Mouse (Mus musculus): Measurements from ENCODE around the gene Xxylt1. TPM values are rescaled to one million over a fixed set of nuclear protein-coding genes. Genes with fewer than 3 reads are reported as not detected.

Xxylt1 gene
- polyA plus RNA-seq, 1 experiment from 2014 or later = 18.1 TPM

GRCm38 (mm10) chr16:31066344-31067098 is 14.7 kb downstream of the Xxylt1 start:
- no peak for ATAC-seq (ENCODE audit: low FRiP score)
- WGBS = 67% methylated on average over 15 of the region's 15 CpGs

GRCm38 (mm10) chr16:31064782-31065181 is 16.4 kb downstream of the Xxylt1 start:
- Histone ChIP-seq H3K27me3 (ENCODE audit: control insufficient read depth, insufficient read depth, low read length) (no peaks in the 10 kb centered on the region), H3K9me3 (ENCODE audit: control insufficient read depth, low read length) (no peaks in the 10 kb centered on the region), H3K4me1 (replicated peaks; ENCODE audit: control insufficient read depth, insufficient read depth, low read length) (no peaks in the 10 kb centered on the region), H3K9ac (no peak overlapping the region), H3K36me3 (replicated peaks; ENCODE audit: control insufficient read depth, insufficient read depth) (no peaks in the 10 kb centered on the region), H3K4me3 (replicated peaks; ENCODE audit: low read length) (no peak overlapping the region), H3K27ac (no peak overlapping the region), H3K4me2 (replicated peaks) (no peak overlapping the region)
- DNase-seq (ENCODE audit: low spot score) (no peak), ATAC-seq (ENCODE audit: low FRiP score) (no peak)
- WGBS = 94% methylated on average over 6 of the region's 6 CpGs

More at GRCm38 (mm10) chr16:31066344-31067098, 14.7 kb downstream of the Xxylt1 start:
- Histone ChIP-seq H3K36me3 (replicated peaks; ENCODE audit: control insufficient read depth, insufficient read depth) (no peaks in the 10 kb centered on the region), H3K27me3 (ENCODE audit: control insufficient read depth, insufficient read depth, low read length) (no peaks in the 10 kb centered on the region), H3K4me2 (replicated peaks) (no peak overlapping the region), H3K27ac (no peak overlapping the region), H3K9me3 (ENCODE audit: control insufficient read depth, low read length) (no peaks in the 10 kb centered on the region), H3K4me1 (replicated peaks; ENCODE audit: control insufficient read depth, insufficient read depth, low read length) (no peaks in the 10 kb centered on the region), H3K9ac (no peak overlapping the region), H3K4me3 (replicated peaks; ENCODE audit: low read length) (no peak overlapping the region)
- DNase-seq (ENCODE audit: low spot score) = no peak

- DNase-seq (ENCODE audit: low spot score) (no peak), ATAC-seq (ENCODE audit: low FRiP score) (no peak)
- no peak overlapping the region for H3K27ac ChIP-seq
- no peaks in the 10 kb centered on the region for H3K27me3 ChIP-seq (ENCODE audit: control insufficient read depth, insufficient read depth, low read length)
- H3K9me3 ChIP-seq (ENCODE audit: control insufficient read depth, low read length) = no peaks in the 10 kb centered on the region
- no peak overlapping the region for H3K4me3 ChIP-seq (replicated peaks; ENCODE audit: low read length)
- WGBS = 91% methylated on average over 3 of the region's 3 CpGs
- H3K9ac ChIP-seq = no peak overlapping the region
- no peaks in the 10 kb centered on the region for H3K36me3 ChIP-seq (replicated peaks; ENCODE audit: control insufficient read depth, insufficient read depth)
- 0 out of 2 replicates have a peak, but pooled peaks cover 3% of the 10 kb centered on the region for H3K4me1 ChIP-seq (replicated peaks; ENCODE audit: control insufficient read depth, insufficient read depth, low read length)
- H3K4me2 ChIP-seq (replicated peaks) = no peak overlapping the region
Observed at GRCm38 (mm10) chr16:31062918-31063317, 18.3 kb downstream of the Xxylt1 start.

- no peak overlapping the region for H3K27ac ChIP-seq
- H3K4me3 ChIP-seq (replicated peaks; ENCODE audit: low read length) = no peak overlapping the region
- DNase-seq (ENCODE audit: low spot score) (no peak), ATAC-seq (ENCODE audit: low FRiP score) (no peak)
- no peaks in the 10 kb centered on the region for H3K36me3 ChIP-seq (replicated peaks; ENCODE audit: control insufficient read depth, insufficient read depth)
- H3K9ac ChIP-seq = no peak overlapping the region
- 84% methylated on average over 11 of the region's 11 CpGs for WGBS
- 0 out of 2 replicates have a peak, but pooled peaks cover 3% of the 10 kb centered on the region for H3K4me1 ChIP-seq (replicated peaks; ENCODE audit: control insufficient read depth, insufficient read depth, low read length)
- no peaks in the 10 kb centered on the region for H3K9me3 ChIP-seq (ENCODE audit: control insufficient read depth, low read length)
- H3K27me3 ChIP-seq (ENCODE audit: control insufficient read depth, insufficient read depth, low read length) = no peaks in the 10 kb centered on the region
- no peak overlapping the region for H3K4me2 ChIP-seq (replicated peaks)
Observed at GRCm38 (mm10) chr16:31061246-31061880, 19.9 kb downstream of the Xxylt1 start.

GRCm38 (mm10) chr16:31060714-31061113 is 20.5 kb downstream of the Xxylt1 start:
- Histone ChIP-seq H3K9ac (no peak overlapping the region), H3K27me3 (ENCODE audit: control insufficient read depth, insufficient read depth, low read length) (no peaks in the 10 kb centered on the region), H3K4me2 (replicated peaks) (no peak overlapping the region), H3K4me1 (replicated peaks; ENCODE audit: control insufficient read depth, insufficient read depth, low read length) (0 out of 2 replicates have a peak, but pooled peaks cover 3% of the 10 kb centered on the region), H3K36me3 (replicated peaks; ENCODE audit: control insufficient read depth, insufficient read depth) (no peaks in the 10 kb centered on the region), H3K27ac (no peak overlapping the region), H3K9me3 (ENCODE audit: control insufficient read depth, low read length) (no peaks in the 10 kb centered on the region), H3K4me3 (replicated peaks; ENCODE audit: low read length) (no peak overlapping the region)
- no peak for ATAC-seq (ENCODE audit: low FRiP score)
- WGBS = 94% methylated on average over 13 of the region's 13 CpGs
- no peak for DNase-seq (ENCODE audit: low spot score)

- H3K4me2 ChIP-seq (replicated peaks) = no peak overlapping the region
- H3K9ac ChIP-seq = no peak overlapping the region
- no peaks in the 10 kb centered on the region for H3K27me3 ChIP-seq (ENCODE audit: control insufficient read depth, insufficient read depth, low read length)
- H3K36me3 ChIP-seq (replicated peaks; ENCODE audit: control insufficient read depth, insufficient read depth) = no peaks in the 10 kb centered on the region
- WGBS = 96% methylated on average over 3 of the region's 3 CpGs
- DNase-seq (ENCODE audit: low spot score) = no peak
- H3K4me3 ChIP-seq (replicated peaks; ENCODE audit: low read length) = no peak overlapping the region
- 0 out of 2 replicates have a peak, but pooled peaks cover 3% of the 10 kb centered on the region for H3K4me1 ChIP-seq (replicated peaks; ENCODE audit: control insufficient read depth, insufficient read depth, low read length)
- no peak overlapping the region for H3K27ac ChIP-seq
- H3K9me3 ChIP-seq (ENCODE audit: control insufficient read depth, low read length) = no peaks in the 10 kb centered on the region
- ATAC-seq (ENCODE audit: low FRiP score) = no peak
Observed at GRCm38 (mm10) chr16:31060226-31060625, 21.0 kb downstream of the Xxylt1 start.

GRCm38 (mm10) chr16:31059730-31060129 is 21.5 kb downstream of the Xxylt1 start:
- Histone ChIP-seq H3K36me3 (replicated peaks; ENCODE audit: control insufficient read depth, insufficient read depth) (no peaks in the 10 kb centered on the region), H3K27ac (no peak overlapping the region), H3K4me1 (replicated peaks; ENCODE audit: control insufficient read depth, insufficient read depth, low read length) (0 out of 2 replicates have a peak, but pooled peaks cover 3% of the 10 kb centered on the region), H3K9ac (no peak overlapping the region), H3K4me2 (replicated peaks) (no peak overlapping the region), H3K27me3 (ENCODE audit: control insufficient read depth, insufficient read depth, low read length) (no peaks in the 10 kb centered on the region), H3K9me3 (ENCODE audit: control insufficient read depth, low read length) (no peaks in the 10 kb centered on the region), H3K4me3 (replicated peaks; ENCODE audit: low read length) (no peak overlapping the region)
- DNase-seq (ENCODE audit: low spot score) = no peak
- ATAC-seq (ENCODE audit: low FRiP score) = no peak
- 93% methylated on average over 4 of the region's 4 CpGs for WGBS

GRCm38 (mm10) chr16:31052812-31053211 is 28.4 kb downstream of the Xxylt1 start:
- ATAC-seq (ENCODE audit: low FRiP score) (no peak), DNase-seq (ENCODE audit: low spot score) (no peak)
- Histone ChIP-seq H3K4me3 (replicated peaks; ENCODE audit: low read length) (no peak overlapping the region), H3K9ac (no peak overlapping the region), H3K4me1 (replicated peaks; ENCODE audit: control insufficient read depth, insufficient read depth, low read length) (no peaks in the 10 kb centered on the region), H3K36me3 (replicated peaks; ENCODE audit: control insufficient read depth, insufficient read depth) (no peaks in the 10 kb centered on the region), H3K9me3 (ENCODE audit: control insufficient read depth, low read length) (no peaks in the 10 kb centered on the region), H3K27ac (no peak overlapping the region), H3K4me2 (replicated peaks) (no peak overlapping the region), H3K27me3 (ENCODE audit: control insufficient read depth, insufficient read depth, low read length) (no peaks in the 10 kb centered on the region)
- 84% methylated on average over 6 of the region's 6 CpGs for WGBS

- H3K9me3 ChIP-seq (ENCODE audit: control insufficient read depth, low read length) = no peaks in the 10 kb centered on the region
- H3K4me2 ChIP-seq (replicated peaks) = no peak overlapping the region
- H3K36me3 ChIP-seq (replicated peaks; ENCODE audit: control insufficient read depth, insufficient read depth) = no peaks in the 10 kb centered on the region
- no peak overlapping the region for H3K27ac ChIP-seq
- no peak overlapping the region for H3K9ac ChIP-seq
- no peak for DNase-seq (ENCODE audit: low spot score)
- no peak for ATAC-seq (ENCODE audit: low FRiP score)
- no peaks in the 10 kb centered on the region for H3K27me3 ChIP-seq (ENCODE audit: control insufficient read depth, insufficient read depth, low read length)
- H3K4me1 ChIP-seq (replicated peaks; ENCODE audit: control insufficient read depth, insufficient read depth, low read length) = no peaks in the 10 kb centered on the region
- 72% methylated on average over 7 of the region's 7 CpGs for WGBS
- no peak overlapping the region for H3K4me3 ChIP-seq (replicated peaks; ENCODE audit: low read length)
Observed at GRCm38 (mm10) chr16:31052177-31052726, 29.0 kb downstream of the Xxylt1 start.

Data from hindbrain, embryonic 14.5 days (tissue).